Mouse (Mus musculus): ENCODE measurements around the gene Fam50b.

GRCm38 (mm10) chr13:34704835-34705234 lies 29.8 kb upstream of the Fam50b start:
- no peak for TF ChIP-seq EP300 (IDR thresholded peaks at IDR 0.05; ENCODE audit: low read depth)
- no peak for TF ChIP-seq CTCF (IDR thresholded peaks at IDR 0.05; ENCODE audit: low read depth)
